Mouse (Mus musculus): ENCODE data around the gene Cisd1.
A peak's percentile ranks its signal among the peaks of the same experiment; 100 is the strongest.
"Not testable (repeated sequence)": the region's sequence is repeated elsewhere in the genome, so short reads cannot be mapped to it uniquely, and the experiment has no call there.

The Cisd1 gene

DNA sequence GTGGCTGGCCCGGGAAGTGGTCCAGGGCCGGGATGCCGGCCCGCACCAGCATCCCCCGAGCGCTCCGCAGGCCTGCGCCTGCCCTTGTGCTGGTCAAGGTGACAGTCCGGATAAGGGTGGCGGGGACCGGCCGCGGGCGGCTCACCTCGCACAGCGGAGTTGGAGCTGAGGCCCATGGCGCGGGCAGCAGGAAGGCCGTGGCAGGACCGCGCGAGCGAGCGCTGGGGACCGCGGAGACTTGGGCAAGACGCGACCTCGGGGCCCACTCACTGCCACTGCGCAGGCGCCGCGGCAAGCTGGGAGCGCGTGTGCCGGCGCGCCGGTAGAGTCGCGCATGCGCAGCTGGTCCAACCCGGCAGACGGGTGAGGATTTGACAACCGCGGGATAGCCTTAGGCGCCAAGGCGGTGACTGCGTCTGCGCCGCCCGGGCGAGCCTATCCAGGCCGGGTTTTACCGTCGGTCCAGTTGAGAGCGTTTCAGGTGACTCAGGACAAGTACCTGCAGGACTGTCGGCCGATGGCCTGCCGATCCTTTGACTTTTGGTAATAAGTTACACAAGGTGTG, at the start of gene Cisd1:
TSS of gene Cisd1 (minus strand) at position 376 of the 565 bp plus-strand sequence.
- DNase-seq (ENCODE audit: low read depth, low spot score) = peak; percentile 89

DNA sequence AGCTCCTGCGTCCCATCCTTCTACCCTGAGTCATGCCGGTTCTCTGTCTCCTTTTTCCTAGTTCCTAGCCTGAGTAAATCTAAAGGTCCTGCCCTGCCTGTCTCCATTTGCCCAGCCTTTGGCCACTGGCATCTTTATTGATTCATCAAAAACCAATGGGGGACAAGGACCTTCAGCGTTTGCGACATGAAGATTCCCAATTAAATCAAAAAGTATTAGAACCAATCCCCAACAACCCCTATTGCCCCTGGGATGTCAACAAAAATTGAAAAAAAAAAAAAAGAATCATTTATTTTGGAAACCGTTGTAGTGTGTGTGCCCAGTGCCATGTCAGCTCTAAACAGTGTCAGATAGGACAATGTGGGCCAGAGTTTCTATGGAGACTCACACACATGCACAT, 44.6 kb upstream of the Cisd1 start:
- DNase-seq (ENCODE audit: low read depth, low spot score) = no peak

DNA sequence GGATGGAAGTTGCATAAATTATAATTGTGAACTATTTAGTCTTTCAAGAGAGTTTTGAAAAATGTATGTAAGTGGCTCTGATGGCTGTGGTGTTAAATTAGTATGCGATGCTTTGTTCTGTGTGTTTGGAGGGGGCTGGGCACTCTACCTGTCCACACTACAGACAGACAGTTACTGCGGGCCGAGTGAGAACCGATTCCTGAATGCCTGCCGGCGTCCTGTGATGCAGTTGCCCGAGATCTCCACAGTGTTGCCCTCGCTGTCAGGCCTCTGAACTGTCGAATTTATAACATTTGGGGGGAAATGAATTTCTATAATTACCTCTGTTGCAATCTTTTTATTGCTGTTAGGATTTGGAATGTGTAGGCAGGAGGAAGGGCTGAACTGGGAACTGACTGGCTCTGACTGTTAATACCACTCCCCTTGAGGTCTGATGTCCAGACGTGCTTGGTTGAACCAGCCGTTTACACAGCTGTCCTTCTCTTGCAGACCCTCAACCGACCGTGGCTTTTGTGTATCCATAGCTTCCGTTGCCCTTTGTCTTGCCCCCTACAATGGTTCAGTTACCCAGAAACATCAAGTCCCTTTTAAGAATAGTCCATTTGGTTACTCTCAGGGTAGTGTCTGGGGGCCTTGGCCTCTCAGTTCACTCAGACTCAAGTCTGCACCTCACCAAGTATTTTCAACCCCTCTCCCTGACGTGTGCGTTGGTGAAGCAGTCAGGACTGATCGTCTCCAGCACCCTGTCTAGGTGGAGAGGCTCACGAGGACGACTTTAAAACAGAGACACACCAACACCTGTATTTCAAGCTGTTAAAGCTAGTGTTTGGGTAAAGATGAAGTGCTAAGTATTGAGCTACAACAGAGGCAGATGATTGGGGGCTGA, 39.6 kb upstream of the Cisd1 start:
- no peak for DNase-seq (ENCODE audit: low read depth, low spot score)

DNA sequence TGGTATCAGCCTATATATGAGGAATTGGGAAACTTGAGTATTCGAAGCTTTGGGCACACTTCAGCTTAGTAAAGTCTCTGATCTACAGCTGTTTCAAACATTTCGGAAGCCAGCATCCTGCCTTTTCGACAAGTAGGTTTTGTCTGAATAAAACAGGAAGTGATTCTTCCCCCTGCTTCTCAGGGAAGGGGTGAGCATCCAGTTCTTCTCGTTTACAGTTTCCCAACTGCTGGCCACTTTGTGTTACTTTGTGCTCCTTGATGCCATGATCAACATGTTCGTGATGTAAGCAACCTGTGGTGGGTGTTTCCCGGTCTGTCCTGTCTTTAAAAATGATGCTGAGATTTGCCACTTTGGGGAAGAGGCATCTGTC, 38.8 kb upstream of the Cisd1 start:
- not testable (repeated sequence) for DNase-seq (ENCODE audit: low read depth, low spot score)

DNA sequence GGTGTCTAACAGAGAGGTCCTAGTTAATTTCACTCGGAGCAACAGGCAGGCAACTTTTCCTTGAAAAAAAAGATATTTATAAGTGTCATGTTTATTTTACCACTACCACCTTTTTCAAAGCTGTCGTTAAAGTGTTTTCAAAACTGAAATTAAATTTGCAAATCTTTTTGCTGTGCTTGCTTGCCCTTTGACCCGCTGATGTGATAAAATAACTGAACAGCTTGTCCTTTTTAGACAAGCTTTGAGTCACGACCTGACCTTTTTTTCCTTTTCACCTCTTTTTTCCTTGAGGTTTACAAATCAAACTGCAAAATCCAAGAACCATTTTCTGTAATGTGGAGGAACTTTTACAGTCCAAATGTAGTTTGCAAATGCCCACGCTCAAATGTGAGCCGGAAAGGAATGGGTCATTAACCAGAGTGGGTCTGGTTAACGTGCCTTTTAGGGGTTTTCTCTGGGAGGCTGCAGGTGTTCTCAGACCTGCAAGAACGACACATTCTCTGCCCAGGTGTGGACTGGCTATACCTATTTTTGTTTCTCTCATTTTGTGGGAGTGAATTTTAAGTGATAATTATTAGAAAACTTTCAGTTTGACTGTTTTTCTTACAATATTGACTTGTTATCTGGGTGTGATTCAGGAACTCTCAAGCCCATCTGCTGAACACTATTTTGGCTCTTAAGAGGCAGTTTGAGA, 38.3 kb upstream of the Cisd1 start:
- no peak for DNase-seq (ENCODE audit: low read depth, low spot score)

DNA sequence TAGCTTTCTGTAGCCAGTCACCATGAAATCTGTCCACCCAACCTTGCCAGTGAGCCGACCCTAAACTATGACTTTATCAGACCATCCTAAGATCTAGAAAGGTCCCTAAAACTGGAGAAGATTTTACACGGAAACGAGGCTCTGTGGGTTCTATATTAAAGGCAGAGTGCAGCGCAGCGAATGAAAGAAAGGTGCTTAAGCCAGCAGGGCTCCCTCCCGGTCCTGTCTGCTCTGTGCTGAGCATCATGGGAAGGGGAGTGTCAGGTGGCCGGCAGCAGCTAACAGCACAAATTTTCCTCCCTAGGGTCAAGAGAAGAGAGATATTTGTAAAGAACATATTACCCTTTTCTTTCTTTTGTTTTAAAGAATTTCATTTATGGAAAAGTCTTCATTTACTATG, 37.4 kb upstream of the Cisd1 start:
- no peak for DNase-seq (ENCODE audit: low read depth, low spot score)

DNA sequence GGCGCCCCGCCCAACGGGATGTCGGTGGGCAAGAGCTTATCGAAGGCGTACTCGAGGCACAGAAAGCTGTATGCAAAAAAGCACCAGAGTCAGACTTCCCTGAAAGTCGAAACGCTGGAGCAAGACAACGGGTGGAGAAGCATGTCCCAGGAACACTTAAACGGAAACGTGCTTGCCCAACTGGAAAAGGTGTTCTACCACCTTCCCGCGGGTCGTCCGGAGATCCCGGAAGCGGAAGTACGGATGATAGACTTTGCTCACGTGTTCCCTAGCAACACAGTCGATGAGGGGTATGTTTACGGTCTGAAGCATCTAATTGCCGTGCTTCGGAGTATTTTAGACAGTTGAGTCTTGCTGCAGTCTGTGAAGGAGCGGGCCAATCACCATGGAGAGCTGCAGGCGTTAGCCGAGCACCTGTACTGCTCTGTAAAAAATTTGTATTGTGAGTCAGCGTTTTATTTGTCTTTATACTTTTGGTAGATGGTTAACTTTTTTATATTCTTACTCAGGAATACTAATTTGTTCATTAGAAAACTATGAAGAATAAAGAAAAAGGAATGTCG, 36.8 kb upstream of the Cisd1 start:
- DNase-seq (ENCODE audit: low read depth, low spot score) = peak; percentile 40

DNA sequence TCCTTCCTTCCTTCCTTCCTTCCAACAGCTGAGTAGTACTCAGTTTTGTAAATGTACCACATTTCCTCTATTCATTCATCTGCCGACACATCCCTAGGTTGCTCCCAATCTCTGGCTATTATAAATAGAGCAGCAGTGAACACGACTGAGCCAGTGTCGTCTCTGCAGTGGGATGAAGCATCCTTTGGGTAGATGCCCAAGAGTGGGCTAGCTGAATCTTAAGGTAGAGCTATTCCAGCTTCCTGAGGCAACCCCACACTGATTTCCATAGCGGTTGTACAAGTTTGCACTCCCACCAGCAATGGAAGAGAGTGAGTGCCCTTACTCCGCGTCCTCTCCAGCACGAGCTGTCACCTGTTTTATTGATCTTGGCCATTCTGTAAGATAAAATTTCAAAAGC, 35.7 kb upstream of the Cisd1 start:
- no peak for DNase-seq (ENCODE audit: low read depth, low spot score)

DNA sequence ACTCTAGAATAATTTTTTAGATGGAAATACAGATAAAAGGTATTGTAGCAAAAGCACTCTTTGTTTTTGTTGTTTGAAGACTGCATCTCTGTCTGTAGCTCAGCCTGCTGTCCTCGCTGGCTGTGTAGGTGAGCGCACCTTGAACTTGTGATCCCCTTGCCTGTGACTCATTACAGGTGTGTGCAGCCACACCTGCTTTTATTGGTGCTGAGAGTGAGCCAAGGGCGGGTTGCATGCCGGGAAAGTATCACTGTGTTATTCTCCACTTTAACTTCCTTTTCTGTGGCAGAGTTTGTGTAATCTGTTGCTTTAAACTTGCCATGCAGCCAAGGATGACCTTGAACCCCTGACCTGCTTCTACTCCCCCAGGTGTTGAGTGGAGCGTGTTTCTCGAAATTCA, 31.3 kb upstream of the Cisd1 start:
- no peak for DNase-seq (ENCODE audit: low read depth, low spot score)

DNA sequence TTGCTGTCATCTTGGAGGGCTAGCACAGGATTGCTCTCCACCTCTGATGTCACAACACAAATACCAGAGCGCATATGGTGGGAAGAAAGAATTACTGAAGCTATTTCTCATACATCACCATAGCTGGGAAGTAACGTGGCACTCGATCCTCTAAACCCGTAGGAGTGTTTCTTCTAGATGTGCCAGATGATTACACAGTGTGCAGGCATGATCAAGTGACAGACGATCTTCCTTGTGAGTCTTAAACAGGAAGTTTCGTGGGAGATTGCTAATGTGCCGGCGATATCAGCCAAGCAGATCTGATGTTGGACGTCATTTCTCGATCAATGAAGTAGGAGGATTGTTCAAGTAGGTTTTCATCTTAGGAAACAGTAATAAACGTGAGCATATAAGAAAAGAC, 29.0 kb upstream of the Cisd1 start:
- DNase-seq (ENCODE audit: low read depth, low spot score) = no peak

DNA sequence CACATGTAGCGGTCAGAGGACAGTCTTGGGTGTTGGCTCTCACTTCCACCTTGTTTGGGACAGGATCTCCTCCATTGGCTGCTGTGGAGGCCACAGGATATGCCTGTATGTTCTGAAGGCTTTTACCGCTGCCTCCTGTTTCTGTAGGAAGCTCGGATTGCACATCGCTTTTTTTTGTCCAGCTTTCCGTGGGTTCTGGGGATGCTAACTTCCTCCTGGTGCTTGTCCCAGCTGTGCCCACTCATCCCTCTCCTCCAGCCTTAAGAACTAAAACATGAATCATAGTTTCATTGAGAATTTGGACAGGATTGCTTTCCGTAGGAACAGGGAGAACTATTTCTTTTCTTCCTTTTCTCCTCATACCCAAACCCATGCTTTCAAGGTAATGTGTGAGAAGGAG, 27.1 kb upstream of the Cisd1 start:
- no peak for DNase-seq (ENCODE audit: low read depth, low spot score)

DNA sequence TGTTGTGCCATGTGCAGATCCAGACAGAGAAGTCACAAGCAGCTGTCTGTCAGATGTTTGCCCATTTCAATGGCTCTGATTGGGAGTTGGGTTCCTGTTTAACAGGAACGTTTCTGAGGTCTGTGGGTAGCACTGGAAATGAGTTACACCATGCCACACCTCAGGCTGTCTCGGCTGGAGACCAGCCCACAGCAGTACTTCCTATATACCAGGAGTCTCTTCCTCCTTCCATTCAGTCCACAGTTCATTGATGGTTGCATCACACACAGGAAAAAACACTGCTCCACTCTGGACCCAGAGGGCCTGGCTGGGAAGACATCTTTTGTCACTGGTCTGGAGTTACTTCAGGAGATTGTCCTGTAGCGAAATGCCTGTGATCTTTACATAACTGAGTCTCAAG, 24.7 kb upstream of the Cisd1 start:
- DNase-seq (ENCODE audit: low read depth, low spot score) = no peak

DNA sequence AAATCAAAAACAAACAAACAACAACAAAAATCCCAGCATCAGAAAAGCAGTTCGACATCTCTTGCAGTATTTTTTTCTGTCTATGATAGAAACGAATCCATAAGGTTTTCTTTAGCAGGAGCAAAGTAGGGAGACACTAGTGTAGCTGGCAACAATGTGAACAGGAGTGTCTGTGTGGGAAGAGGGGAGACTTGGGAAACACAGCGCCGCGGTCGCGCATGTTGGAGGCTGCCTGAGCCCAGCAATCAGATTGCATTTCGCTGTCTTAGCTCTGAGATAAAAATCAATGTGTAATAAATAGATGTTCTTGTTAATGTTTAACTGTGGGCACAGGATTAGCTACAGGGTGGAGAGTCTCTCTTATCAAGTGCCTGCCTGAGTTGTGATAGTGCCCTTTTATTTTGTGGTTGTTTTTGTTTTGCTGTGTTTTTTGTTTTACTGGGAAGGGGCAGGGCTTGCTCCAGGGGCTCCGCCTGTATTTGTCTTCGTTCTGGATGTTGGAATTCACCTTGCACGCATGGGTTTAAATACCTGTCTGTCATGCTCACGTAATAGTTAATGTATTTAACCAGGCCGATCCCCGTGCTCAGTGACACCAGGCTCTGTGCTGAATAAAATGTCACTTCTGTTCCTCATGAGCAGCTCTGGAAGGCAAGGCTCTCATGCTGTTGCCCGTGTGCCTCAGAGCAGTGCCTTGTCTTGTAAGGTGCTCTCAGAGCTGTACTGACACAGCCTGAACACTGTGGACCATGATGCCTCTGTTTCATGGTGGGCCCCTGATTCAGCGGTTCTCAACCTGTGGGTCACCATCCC, 23.6 kb upstream of the Cisd1 start:
- no peak for DNase-seq (ENCODE audit: low read depth, low spot score)

DNA sequence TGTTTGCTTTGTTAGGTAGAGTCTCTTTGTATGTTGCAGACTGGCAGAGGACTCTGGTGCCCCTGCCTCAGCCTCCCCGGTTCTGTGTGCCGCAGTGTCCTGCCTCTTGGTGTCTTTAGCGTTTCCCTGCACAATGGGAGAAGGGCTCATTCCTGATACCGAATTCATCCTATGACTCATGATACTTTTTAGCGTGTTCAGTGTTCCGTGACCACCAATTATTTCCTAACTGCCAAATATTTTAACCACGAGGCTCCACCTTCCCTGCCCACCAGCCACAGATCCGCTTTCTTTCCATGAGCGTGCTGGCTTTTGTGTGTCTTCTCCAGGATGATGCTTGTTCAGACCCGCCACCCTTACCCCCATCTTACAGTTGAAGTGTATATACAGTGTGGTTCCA, 19.1 kb upstream of the Cisd1 start:
- no peak for DNase-seq (ENCODE audit: low read depth, low spot score)

DNA sequence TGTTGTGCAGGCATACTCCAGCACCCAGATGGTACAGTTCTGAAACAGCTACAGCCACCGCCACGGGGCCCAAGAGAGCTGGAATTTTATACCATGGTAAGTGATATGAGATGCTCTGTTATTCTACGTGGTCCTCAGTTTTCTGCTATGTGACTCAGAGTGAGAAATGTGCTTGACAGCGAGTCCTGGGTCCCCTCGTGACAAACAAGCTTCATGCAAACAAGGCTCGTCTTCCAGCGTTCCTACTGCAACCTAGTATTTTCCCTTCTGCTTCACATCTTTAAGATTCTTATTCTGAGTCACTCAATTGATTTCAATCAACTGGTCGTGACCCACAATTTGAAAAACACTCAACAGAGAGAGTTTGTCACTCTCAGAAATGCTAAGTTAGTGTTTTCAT, 18.7 kb upstream of the Cisd1 start:
- DNase-seq (ENCODE audit: low read depth, low spot score) = no peak

DNA sequence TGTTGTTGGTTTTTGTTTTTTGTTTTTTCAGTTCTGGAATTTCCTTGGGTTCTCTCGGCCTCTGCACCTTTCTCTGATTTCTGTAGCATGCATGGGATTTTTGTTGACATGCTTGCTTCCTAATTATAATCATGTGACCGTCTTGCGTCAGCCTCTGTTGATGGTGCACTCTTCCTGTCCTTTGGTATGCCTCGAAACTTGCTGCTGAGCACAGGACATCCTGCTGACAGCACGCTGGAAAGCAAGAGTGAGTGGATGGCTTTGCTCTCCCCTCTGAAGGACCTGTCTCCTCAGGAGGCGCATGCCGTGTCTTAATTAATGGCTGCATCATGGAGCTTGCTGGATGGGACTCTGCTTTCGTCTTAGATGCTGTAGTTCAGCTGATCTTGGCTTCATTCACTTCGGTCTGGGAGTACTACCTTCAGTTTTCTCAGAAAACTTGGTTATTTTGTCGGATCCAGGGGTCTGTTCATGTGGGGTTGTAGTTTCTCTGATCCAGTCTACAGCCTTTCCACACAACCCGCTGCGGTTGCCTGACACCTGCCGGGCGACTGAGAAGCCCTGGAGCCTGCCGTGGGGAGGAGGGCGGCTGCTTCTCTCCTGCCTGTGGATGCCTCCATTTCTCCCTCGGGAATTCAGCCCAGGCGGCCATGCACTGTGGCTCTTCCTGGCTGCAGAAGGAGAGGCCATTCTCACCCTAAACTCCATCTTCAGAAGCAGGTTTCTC, 17.2 kb upstream of the Cisd1 start:
- DNase-seq (ENCODE audit: low read depth, low spot score) = no peak

DNA sequence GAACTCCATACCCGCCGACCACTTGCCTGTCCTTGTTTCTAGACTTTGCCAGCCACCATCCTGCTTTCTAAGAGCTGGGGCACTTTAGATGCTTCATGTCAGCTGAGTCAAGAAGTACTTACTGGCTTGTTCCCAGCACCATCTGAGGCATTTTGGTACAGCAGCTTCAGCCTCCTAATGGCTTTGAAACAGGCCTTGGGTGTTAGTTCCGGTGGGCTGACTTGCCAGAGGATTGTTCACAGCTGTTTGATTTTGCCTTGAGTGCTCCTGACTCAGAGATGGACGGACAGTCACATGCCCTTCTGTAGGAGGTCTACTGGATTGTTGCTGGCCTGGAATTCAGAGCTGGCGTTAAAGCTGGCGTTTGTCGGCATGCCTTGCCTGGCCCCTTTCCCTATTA, 16.3 kb upstream of the Cisd1 start:
- no peak for DNase-seq (ENCODE audit: low read depth, low spot score)

DNA sequence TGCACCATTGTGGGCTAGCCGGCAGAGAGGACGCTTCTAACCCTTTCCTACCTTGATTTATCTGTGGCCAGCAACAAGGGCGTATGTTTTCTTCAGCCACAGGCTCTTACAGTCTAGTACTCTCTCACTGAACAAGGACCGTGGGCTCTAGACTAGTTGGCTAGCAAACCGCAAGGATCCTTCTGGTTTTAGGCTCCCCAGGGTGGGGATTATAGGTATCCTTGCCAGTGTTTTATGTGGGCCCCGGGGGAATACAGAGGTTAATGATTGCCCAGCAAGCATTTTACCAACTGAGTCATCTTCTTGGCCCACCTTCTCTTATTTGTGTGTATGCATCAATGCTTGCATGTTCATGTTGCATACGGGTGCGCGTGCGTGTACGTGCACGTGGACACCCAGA, 10.2 kb upstream of the Cisd1 start:
- DNase-seq (ENCODE audit: low read depth, low spot score) = no peak

DNA sequence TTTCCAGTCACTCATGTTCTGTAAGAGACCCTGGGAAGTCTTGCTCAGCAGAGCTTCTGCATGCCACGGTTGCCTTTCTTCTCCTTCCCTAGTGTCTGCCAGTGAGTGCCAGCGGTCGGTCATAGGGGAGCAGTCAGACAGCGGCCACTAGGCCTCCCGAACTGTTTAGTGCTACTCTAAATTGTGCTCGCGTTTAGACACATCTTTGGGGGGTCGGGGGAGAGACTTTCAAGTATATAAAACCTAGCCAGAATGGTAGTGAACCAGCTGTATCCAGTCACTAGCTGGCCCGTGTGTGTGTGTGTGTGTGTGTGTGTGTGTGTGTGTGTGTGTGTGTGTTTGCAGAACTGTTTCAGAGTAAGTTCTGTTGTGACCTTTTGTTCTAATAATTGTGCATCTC, 9.1 kb upstream of the Cisd1 start:
- DNase-seq (ENCODE audit: low read depth, low spot score) = no peak

DNA sequence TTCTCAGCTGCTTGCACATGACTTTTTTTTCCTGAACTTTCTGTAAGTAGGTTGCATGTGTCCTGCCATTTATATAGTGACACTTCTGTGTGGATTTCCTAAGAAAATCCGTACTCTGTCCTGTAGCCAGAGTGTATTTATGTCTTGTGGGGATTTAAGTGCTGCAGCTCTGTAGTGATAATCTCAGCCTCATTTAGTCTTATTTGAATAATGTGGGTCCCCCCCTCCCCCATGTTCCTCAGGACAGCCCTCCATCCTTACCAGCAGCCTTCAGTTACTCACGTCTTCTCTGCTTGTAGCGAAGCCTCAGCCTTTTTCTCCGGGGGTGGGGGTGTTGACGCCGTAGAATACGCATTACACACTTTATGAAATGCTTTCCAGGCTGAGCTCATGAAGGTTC, 6.5 kb upstream of the Cisd1 start:
- DNase-seq (ENCODE audit: low read depth, low spot score) = no peak

DNA sequence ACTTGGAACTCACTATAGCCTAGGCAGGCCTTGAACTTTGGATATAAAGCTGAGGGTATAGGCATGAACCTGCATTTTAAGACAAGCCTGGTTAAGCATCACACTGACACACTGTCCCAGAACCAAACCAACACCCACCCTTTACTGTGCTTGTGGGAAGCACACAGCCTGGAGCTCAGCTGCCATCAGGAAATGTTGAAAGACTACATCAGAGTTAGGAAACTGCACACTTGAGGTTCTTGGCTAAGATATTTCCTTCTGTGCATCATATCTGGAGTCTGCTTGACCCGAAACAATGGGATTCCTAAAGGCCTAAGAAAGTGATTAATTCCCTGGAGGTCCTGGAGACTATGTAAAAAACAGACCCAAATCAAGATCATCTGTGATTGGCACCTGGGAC, 4.5 kb upstream of the Cisd1 start:
- DNase-seq (ENCODE audit: low read depth, low spot score) = no peak

Measured in WW6 (cell line).